Mouse (Mus musculus) olfactory bulb, adult 2 months (tissue): ENCODE measurements around the gene Arhgef2.

ENCODE experiments used
- CTCF ChIP-seq: fragments of 200-500 bp; IDR thresholded peaks from 2 replicates; pipeline ENCODE4 v1.5.1; 2012; ENCODE audit warnings: low read depth, mild to moderate bottlenecking, low read length, moderate library complexity; ENCODE audit not compliant: insufficient read depth
- POLR2A ChIP-seq: fragments of 200-500 bp; IDR thresholded peaks from 2 replicates; pipeline ENCODE4 v1.6.1; 2012; ENCODE audit warnings: mild to moderate bottlenecking, low read depth, low read length, moderate library complexity; ENCODE audit not compliant: insufficient read depth

GRCm38 (mm10) chr3:88650713-88651504 lies 45.1 kb downstream of the Arhgef2 start:
- TF ChIP-seq POLR2A (no peak), CTCF (no peak)
